Mouse (Mus musculus): ENCODE data around the gene Rad51b. TPM values are rescaled to one million over a fixed set of nuclear protein-coding genes. Genes with fewer than 3 reads are reported as not detected.

The Rad51b gene
- polyA plus RNA-seq, 1 experiment from 2014 or later, result 4.7 TPM

DNA sequence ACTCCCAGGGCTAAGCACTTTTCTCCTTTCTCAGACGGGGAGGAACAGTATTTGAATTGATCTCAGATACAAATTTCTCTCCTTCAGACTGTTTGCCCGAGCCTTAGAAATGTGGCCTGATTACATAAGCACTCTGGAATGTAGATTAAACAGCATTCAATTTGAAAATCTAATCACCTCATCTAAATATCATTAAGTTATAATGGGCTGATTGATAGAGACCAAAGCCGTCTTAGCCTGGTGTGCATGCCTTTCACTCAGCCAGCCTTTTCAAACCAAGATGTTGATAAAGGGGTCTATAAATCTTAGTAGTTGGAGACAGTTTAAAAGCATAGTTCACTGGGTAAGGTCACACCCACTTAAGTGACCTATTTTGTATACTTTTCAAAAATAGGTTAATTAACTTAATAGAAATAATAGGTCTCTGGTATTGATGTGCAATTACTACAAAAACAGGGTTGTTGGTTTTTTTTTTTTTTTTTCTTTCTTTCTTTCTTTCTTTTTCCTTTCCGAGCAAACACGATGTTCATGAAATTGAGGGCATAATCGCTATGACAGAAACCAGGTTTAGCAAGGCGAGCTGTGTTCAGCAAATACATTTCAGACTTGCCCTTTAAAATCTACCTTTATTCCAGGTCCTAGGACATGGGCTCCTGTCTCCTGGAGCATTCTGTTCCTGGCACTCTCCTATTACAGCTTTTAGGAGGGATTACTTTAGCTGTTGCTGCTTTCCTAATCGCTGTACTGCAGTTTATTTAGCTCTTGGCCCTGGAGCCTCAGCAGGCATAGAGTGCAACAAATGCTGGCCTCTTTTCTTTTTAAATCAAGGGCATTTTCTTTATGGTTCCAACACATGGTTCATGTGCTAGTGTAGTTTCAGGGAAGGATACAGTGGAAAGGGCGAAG is 238.7 kb downstream of the Rad51b start:
- Histone ChIP-seq H3K9ac (ENCODE audit: low read length) (no peak overlapping the region), H3K36me3 (ENCODE audit: control insufficient read depth, insufficient read depth, low read length) (no peaks in the 10 kb centered on the region), H3K4me1 (ENCODE audit: control insufficient read depth, insufficient read depth, low read length) (0 out of 2 replicates have a peak, but pooled peaks cover 4% of the 10 kb centered on the region), H3K4me3 (ENCODE audit: low read depth, low read length) (no peak overlapping the region), H3K27me3 (ENCODE audit: control insufficient read depth, insufficient read depth, low read length) (no peaks in the 10 kb centered on the region), H3K4me2 (ENCODE audit: low read depth) (no peak overlapping the region), H3K9me3 (ENCODE audit: control insufficient read depth, low read length) (no peaks in the 10 kb centered on the region), H3K27ac (ENCODE audit: low read depth, low read length) (no peak overlapping the region)
- 40% methylated on average over 9 of the region's 9 CpGs for WGBS
- DNase-seq (ENCODE audit: low spot score) (no peak), ATAC-seq (ENCODE audit: insufficient read depth, low FRiP score, low TSS enrichment) (peak; percentile 71; the same call in 1 of the 2 replicates)

DNA sequence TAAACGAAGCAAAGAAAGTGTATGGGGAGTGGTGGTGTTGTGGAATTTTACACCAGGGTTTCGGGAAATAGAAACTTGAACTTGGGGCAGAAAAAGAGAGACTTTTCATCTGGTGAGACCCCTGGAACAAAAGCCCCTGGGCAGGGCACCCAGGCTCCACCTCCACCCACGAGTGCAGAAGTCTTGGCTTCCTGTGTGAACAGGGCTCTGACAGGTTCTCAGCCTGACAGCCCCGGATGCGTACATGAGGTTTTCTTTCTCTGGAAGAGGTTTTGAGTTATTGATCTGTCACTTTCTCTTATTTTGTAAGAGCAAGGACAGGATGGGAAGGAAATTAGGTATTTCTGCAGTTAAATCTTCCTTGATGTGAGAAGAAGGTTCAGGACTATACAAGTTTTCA is 243.1 kb downstream of the Rad51b start:
- Histone ChIP-seq H3K4me2 (ENCODE audit: low read depth) (no peak overlapping the region), H3K36me3 (ENCODE audit: control insufficient read depth, insufficient read depth, low read length) (no peaks in the 10 kb centered on the region), H3K4me1 (ENCODE audit: control insufficient read depth, insufficient read depth, low read length) (0 out of 2 replicates have a peak, but pooled peaks cover 3% of the 10 kb centered on the region), H3K27me3 (ENCODE audit: control insufficient read depth, insufficient read depth, low read length) (no peaks in the 10 kb centered on the region), H3K27ac (ENCODE audit: low read depth, low read length) (no peak overlapping the region), H3K4me3 (ENCODE audit: low read depth, low read length) (no peak overlapping the region), H3K9ac (ENCODE audit: low read length) (no peak overlapping the region), H3K9me3 (ENCODE audit: control insufficient read depth, low read length) (no peaks in the 10 kb centered on the region)
- 62% methylated on average over 5 of the region's 5 CpGs for WGBS
- ATAC-seq (ENCODE audit: insufficient read depth, low FRiP score, low TSS enrichment) (no peak), DNase-seq (ENCODE audit: low spot score) (no peak)

DNA sequence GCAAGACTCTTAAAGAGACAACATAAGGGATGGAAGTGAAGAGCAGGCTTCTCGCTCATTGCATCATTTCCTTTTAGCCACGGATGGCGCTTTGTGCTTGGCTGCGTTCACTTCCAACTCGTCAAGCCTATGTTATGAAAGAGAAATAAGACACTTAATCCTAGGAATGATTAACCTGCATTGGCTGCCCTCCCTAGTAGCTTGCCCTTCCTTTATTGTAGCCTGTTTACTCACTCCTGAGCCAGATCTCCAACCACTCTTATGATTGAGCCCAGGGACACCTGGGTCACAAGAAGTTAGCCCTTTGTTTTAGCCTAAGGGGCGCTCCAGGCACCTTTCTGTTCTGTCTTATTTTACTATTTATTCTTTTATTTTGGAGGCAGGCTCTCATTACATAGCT is 244.5 kb downstream of the Rad51b start:
- no peak overlapping the region for H3K27ac ChIP-seq (ENCODE audit: low read depth, low read length)
- no peak overlapping the region for H3K4me3 ChIP-seq (ENCODE audit: low read depth, low read length)
- H3K36me3 ChIP-seq (ENCODE audit: control insufficient read depth, insufficient read depth, low read length), result no peaks in the 10 kb centered on the region
- DNase-seq (ENCODE audit: low spot score) (no peak), ATAC-seq (ENCODE audit: insufficient read depth, low FRiP score, low TSS enrichment) (no peak)
- H3K4me1 ChIP-seq (ENCODE audit: control insufficient read depth, insufficient read depth, low read length), result no peaks in the 10 kb centered on the region
- 82% methylated on average over 6 of the region's 6 CpGs for WGBS
- H3K27me3 ChIP-seq (ENCODE audit: control insufficient read depth, insufficient read depth, low read length), result no peaks in the 10 kb centered on the region
- no peaks in the 10 kb centered on the region for H3K9me3 ChIP-seq (ENCODE audit: control insufficient read depth, low read length)
- no peak overlapping the region for H3K4me2 ChIP-seq (ENCODE audit: low read depth)
- no peak overlapping the region for H3K9ac ChIP-seq (ENCODE audit: low read length)

DNA sequence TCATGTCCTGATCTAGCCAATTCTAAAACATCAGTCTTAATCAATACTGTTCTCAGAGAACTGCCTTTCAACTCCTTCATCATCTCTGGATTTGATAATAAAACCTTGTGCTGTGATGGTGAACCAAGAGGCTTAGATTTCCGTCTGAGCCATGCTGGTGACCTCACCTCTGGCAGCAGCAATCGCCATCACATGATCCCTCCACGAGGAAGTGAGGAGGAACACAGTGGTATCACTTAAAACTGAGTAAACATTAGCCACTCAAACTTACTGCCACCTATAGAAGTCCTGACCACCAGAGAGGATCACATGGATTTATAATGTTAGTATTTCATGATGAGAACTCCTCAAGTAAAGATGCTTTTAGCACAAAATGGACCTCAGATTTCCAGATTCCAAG is 248.0 kb downstream of the Rad51b start:
- H3K27me3 ChIP-seq (ENCODE audit: control insufficient read depth, insufficient read depth, low read length), result no peaks in the 10 kb centered on the region
- H3K27ac ChIP-seq (ENCODE audit: low read depth, low read length), result no peak overlapping the region
- no peak overlapping the region for H3K4me2 ChIP-seq (ENCODE audit: low read depth)
- H3K9me3 ChIP-seq (ENCODE audit: control insufficient read depth, low read length), result no peaks in the 10 kb centered on the region
- no peaks in the 10 kb centered on the region for H3K36me3 ChIP-seq (ENCODE audit: control insufficient read depth, insufficient read depth, low read length)
- 81% methylated on average over 3 of the region's 3 CpGs for WGBS
- no peak for ATAC-seq (ENCODE audit: insufficient read depth, low FRiP score, low TSS enrichment)
- H3K9ac ChIP-seq (ENCODE audit: low read length), result no peak overlapping the region
- DNase-seq (ENCODE audit: low spot score), result no peak
- H3K4me1 ChIP-seq (ENCODE audit: control insufficient read depth, insufficient read depth, low read length), result no peaks in the 10 kb centered on the region
- no peak overlapping the region for H3K4me3 ChIP-seq (ENCODE audit: low read depth, low read length)

DNA sequence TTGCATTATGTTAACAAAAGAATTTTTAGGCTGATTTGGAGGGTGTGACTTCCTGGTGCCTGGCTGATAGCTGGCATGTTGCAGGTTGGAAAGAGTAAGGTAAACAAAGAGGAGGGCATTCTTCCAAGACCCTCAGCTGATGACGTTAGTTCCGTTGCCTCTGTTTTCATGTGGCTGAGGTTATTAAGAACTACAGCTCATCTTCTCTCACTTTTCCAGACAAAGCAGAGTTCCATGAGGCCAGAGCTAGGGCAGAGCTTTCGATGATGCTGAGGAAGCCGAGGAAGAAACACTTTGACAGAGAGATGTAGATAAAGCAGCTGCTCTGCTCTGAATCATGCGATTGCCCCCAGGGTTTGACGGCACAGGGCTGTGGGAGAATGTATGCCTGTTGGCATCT is 250.5 kb downstream of the Rad51b start:
- H3K27me3 ChIP-seq (ENCODE audit: control insufficient read depth, insufficient read depth, low read length), result no peaks in the 10 kb centered on the region
- no peak overlapping the region for H3K27ac ChIP-seq (ENCODE audit: low read depth, low read length)
- ATAC-seq (ENCODE audit: insufficient read depth, low FRiP score, low TSS enrichment) (no peak), DNase-seq (ENCODE audit: low spot score) (no peak)
- H3K4me3 ChIP-seq (ENCODE audit: low read depth, low read length), result no peak overlapping the region
- H3K9me3 ChIP-seq (ENCODE audit: control insufficient read depth, low read length), result no peaks in the 10 kb centered on the region
- H3K9ac ChIP-seq (ENCODE audit: low read length), result no peak overlapping the region
- no peaks in the 10 kb centered on the region for H3K4me1 ChIP-seq (ENCODE audit: control insufficient read depth, insufficient read depth, low read length)
- H3K36me3 ChIP-seq (ENCODE audit: control insufficient read depth, insufficient read depth, low read length), result no peaks in the 10 kb centered on the region
- no peak overlapping the region for H3K4me2 ChIP-seq (ENCODE audit: low read depth)
- 81% methylated on average over 6 of the region's 6 CpGs for WGBS

DNA sequence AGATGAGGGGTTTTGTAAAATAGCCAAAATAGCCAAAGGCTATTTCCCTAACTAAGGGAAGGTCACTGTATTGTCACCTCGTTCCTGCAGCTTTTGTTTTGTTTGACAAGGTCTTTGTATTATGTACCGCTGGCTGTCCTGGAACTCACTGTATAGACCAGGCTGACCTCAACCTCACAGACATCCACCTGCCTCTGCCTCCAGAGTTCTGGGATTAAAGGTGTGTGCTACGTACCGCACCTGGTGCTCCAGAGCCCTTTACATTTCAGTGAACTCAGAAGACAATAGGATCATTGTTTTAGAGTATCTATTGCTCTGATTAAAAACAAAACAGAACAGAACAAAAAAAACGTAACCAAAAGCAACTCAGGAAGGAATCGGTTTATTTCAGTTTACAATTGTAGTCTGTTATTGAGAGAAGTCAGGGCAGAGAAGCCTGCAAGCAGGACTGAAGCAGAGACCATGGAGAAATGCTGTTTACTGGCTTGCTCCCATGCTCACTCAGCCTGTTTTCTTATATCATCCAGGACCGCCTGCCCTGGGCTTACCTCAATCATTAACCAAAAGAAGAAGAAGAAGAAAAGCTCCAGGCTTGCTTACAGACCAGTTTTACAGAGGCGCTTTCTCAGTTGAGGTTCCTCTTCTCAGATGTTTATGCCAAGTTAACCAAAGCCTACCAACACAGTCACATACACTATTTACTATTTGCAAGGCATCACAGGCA is 251.7 kb downstream of the Rad51b start:
- Histone ChIP-seq H3K27me3 (ENCODE audit: control insufficient read depth, insufficient read depth, low read length) (no peaks in the 10 kb centered on the region), H3K9me3 (ENCODE audit: control insufficient read depth, low read length) (no peaks in the 10 kb centered on the region), H3K4me2 (ENCODE audit: low read depth) (no peak overlapping the region), H3K36me3 (ENCODE audit: control insufficient read depth, insufficient read depth, low read length) (no peaks in the 10 kb centered on the region), H3K27ac (ENCODE audit: low read depth, low read length) (no peak overlapping the region), H3K9ac (ENCODE audit: low read length) (no peak overlapping the region), H3K4me3 (ENCODE audit: low read depth, low read length) (no peak overlapping the region), H3K4me1 (ENCODE audit: control insufficient read depth, insufficient read depth, low read length) (no peaks in the 10 kb centered on the region)
- ATAC-seq (ENCODE audit: insufficient read depth, low FRiP score, low TSS enrichment) (no peak), DNase-seq (ENCODE audit: low spot score) (no peak)
- WGBS, result 72% methylated on average over 8 of the region's 8 CpGs

DNA sequence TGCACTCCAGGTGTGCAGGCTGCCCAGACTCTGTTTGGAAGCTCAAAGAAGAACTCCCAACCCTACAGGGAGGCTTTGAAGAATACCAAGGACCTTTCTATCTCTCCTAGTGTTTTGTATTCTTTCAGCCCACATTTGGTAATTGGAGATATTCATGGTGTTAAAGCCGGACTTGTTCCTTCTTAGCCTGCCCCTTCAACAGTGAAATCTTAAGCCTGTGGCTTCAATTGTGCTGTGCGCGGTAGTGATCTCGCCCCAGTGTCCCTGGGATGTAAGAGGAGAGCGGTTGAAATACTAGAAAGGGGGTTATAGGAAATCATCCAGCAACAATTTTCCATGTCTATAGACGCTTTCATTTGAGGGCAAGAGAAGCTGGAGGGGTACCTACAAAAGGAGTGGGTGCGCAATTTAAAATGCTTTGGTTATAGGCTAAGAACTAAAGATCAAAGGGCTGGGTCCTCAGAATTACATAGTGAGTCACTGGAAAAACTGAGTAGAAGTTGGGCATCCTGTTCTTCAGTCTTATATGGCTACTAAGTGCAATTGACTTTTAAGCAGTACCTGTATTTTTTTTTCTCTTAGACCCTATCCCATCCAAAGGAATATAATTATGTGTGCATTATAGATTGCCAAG is 253.1 kb downstream of the Rad51b start:
- Histone ChIP-seq H3K9ac (ENCODE audit: low read length) (no peak overlapping the region), H3K4me3 (ENCODE audit: low read depth, low read length) (no peak overlapping the region), H3K9me3 (ENCODE audit: control insufficient read depth, low read length) (no peaks in the 10 kb centered on the region), H3K4me1 (ENCODE audit: control insufficient read depth, insufficient read depth, low read length) (no peaks in the 10 kb centered on the region), H3K27ac (ENCODE audit: low read depth, low read length) (no peak overlapping the region), H3K36me3 (ENCODE audit: control insufficient read depth, insufficient read depth, low read length) (no peaks in the 10 kb centered on the region), H3K27me3 (ENCODE audit: control insufficient read depth, insufficient read depth, low read length) (no peaks in the 10 kb centered on the region), H3K4me2 (ENCODE audit: low read depth) (no peak overlapping the region)
- WGBS, result 94% methylated on average over 7 of the region's 7 CpGs
- no peak for ATAC-seq (ENCODE audit: insufficient read depth, low FRiP score, low TSS enrichment)
- DNase-seq (ENCODE audit: low spot score), result no peak

DNA sequence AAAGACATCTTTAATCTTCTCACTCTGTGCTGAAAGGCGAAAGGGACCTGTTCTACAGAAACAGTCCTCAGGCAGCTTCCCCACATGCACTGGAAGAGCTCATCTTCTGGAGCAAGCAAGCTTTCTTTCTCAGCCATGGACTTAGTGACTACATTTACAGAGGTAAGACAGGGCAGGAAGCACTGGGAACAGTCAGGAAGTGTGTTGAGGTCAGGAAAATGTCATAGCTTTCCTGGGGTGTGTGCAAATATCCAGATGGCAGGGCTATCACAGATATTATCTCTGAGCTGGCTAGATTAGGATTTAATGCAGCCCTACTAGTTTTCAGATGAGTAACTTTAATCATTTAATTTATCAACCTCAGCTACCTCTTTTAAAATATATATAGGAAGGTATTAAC is 254.2 kb downstream of the Rad51b start:
- Histone ChIP-seq H3K9me3 (ENCODE audit: control insufficient read depth, low read length) (no peaks in the 10 kb centered on the region), H3K27ac (ENCODE audit: low read depth, low read length) (no peak overlapping the region), H3K4me1 (ENCODE audit: control insufficient read depth, insufficient read depth, low read length) (no peaks in the 10 kb centered on the region), H3K4me2 (ENCODE audit: low read depth) (no peak overlapping the region), H3K9ac (ENCODE audit: low read length) (no peak overlapping the region), H3K36me3 (ENCODE audit: control insufficient read depth, insufficient read depth, low read length) (no peaks in the 10 kb centered on the region), H3K27me3 (ENCODE audit: control insufficient read depth, insufficient read depth, low read length) (no peaks in the 10 kb centered on the region), H3K4me3 (ENCODE audit: low read depth, low read length) (no peak overlapping the region)
- no peak for ATAC-seq (ENCODE audit: insufficient read depth, low FRiP score, low TSS enrichment)
- DNase-seq (ENCODE audit: low spot score), result no peak
- WGBS, result 92% methylated on average over 1 of the region's 1 CpGs

Measured in neural tube, embryonic 11.5 days (tissue).